Mouse (Mus musculus) inflammation-experienced regulatory T-cells, adult 6 months (primary cell): ENCODE measurements around the gene Flnb. TPM values are rescaled to one million over a fixed set of nuclear protein-coding genes. Genes with fewer than 3 reads are reported as not detected.

Experiments used
- ATAC-seq: one replicate; pipeline ENCODE4 v1.8.0; 2017
- polyA plus RNA-seq, 3 experiments: library from polyadenylated mRNA; unstranded; fragments of 100-300 nt; shearing (Covaris generic); gene quantifications; one replicate each; pipeline ENCODE4 v1.2.1; 2017

Gene Flnb
- polyA plus RNA-seq, 3 experiments from 2014 or later = 5.4 to 11.4 (median 6.1) TPM

DNA sequence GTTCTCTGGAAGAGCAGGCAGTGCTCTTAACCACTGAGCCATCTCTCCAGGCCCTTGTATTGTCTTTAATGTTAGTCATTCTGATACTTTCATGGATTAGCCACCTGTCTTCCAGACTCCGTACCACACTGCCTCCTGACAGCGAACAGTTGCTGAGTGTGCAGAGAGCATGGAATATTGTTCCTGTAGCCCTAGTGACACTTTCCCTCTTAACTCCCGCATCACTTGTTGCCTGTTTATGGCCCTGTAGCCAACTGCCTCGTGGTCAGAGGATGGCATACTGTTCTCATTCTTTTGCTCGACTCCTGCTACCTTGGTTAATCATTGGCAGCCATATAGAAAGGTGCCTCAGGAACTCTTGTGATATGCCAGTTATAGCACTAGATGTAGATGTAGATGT is 45.4 kb downstream of the Flnb start:
- no peak for ATAC-seq

GRCm38 (mm10) chr14:7863871-7864505 is 46.2 kb downstream of the Flnb start:
- no peak for ATAC-seq

- ATAC-seq = no peak
Measured at GRCm38 (mm10) chr14:7864506-7864899, 46.7 kb downstream of the Flnb start.

- ATAC-seq = no peak
Measured at GRCm38 (mm10) chr14:7867224-7867623, 49.5 kb downstream of the Flnb start.

DNA sequence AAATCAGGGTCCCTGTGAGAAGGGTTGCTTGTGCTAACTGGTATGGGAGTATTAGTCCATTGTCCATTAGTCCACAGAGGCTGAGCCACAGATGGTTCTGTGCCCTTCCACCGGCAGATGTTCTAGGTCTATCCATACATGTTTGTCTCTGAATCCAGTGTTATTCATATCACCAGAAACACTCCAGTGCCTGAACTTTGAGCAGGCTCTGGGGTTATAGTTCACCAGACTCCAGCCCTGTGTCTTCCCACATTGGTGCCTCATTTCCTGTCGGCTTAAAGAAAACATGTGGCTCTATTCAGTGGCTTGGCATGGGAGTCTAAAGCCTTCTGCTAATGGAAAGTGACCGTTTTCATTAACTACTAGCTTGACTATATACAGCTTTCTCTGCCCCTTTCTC is 50.1 kb downstream of the Flnb start:
- ATAC-seq = no peak

DNA sequence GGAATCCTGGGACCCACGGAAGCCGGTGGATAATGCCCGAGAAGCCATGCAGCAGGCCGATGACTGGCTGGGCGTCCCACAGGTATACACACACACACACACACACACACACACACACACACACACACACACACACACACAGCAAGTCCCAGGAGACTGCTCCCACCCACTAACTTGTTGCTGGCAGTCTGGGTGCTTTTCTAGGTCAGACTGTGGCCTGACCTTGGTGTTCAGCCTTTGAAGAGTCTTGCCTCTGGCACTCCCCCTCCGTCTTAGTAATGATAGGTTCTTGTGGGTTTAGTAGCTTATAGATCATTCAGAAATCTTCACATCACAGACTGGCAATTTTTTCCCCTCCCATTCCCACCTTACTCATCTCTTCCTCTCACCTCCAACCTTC is 52.0 kb downstream of the Flnb start:
- no peak for ATAC-seq

DNA sequence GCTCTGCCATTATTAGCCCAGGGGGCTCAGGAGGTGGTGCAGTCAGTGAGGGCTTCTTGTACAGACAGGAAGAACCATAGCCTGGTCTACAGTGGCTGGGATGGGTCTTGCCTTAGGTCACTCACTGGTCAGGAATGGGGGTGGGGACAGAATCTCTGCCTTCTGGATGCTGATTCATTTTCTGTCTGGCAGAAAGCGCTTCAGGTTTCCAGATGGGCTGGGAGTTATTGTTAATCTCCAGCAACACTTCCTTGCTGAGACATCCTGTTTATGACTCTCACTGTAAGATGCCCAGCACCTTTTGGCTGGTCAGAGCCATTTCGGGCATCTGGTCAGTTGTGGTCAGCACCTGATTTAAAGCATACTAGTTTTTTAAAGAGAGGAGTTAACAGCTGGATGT is 55.8 kb downstream of the Flnb start:
- no peak for ATAC-seq

DNA sequence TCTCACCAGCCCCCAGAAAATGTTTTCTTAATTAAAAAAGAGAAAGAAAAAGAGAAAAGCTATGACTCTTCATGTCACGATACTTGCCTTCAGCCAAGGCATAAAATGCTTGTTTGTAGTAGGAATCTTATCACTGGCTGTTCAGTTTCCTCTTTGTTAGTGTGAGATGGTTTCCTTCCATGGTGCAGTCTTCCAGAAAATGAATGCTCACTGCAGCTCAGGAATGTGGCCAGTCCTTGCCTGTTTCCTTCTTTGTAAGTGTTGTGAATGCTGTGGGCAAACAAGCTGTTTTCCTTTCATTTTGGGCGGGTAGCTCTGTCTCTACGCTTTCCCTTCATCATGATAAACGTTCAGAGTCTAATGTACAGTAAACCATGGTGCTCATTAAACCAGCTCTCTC is 56.7 kb downstream of the Flnb start:
- ATAC-seq = no peak

- ATAC-seq = no peak
Measured at GRCm38 (mm10) chr14:7877957-7878356, 60.2 kb downstream of the Flnb start.

DNA sequence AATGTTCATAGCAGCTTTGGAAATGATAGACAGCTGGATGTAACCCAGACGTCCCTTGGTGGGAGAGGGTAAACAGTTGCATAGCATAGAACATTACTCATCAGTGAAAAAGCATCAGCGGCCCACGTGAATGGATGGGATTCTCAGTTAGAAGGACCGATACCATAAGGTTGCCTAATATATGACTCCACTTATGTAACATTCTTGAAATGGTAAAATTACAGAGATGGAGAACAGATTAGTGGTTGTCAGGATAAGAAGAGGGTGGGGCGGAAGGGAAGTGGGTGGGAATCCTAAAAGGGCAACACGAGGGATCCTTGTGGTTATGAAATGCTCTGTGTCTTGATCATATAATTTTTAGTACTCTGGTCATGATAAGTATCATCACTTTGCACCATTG is 62.6 kb downstream of the Flnb start:
- ATAC-seq = no peak

- ATAC-seq = no peak
Measured at GRCm38 (mm10) chr14:7881533-7881932, 63.8 kb downstream of the Flnb start.

- ATAC-seq = no peak
Measured at GRCm38 (mm10) chr14:7882050-7882449, 64.3 kb downstream of the Flnb start.

- no peak for ATAC-seq
Measured at GRCm38 (mm10) chr14:7884158-7884557, 66.4 kb downstream of the Flnb start.

DNA sequence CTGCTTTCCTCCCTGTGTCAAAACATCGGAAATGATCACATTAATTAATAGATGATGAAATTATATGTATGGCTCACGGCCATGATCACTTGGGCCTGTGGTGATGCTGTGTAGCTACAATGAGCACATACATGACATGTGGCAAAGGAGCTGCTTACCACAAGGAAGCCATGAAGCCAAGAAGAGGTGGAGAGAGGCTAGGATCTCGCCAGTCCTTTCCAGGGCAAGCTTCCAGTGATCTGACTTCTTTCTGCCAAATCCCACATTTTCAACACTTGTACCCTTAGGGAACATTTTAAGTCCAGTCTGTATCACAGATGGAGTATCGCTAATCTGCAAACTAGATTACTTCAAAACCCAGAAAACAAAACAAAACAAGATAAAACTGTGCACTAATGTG is 67.1 kb downstream of the Flnb start:
- ATAC-seq = no peak

GRCm38 (mm10) chr14:7885540-7885939 is 67.8 kb downstream of the Flnb start:
- ATAC-seq = no peak

- ATAC-seq = no peak
Measured at GRCm38 (mm10) chr14:7886008-7886407, 68.3 kb downstream of the Flnb start.

- no peak for ATAC-seq
Measured at GRCm38 (mm10) chr14:7887171-7887570, 69.4 kb downstream of the Flnb start.

GRCm38 (mm10) chr14:7888294-7888693 is 70.5 kb downstream of the Flnb start:
- ATAC-seq = no peak

DNA sequence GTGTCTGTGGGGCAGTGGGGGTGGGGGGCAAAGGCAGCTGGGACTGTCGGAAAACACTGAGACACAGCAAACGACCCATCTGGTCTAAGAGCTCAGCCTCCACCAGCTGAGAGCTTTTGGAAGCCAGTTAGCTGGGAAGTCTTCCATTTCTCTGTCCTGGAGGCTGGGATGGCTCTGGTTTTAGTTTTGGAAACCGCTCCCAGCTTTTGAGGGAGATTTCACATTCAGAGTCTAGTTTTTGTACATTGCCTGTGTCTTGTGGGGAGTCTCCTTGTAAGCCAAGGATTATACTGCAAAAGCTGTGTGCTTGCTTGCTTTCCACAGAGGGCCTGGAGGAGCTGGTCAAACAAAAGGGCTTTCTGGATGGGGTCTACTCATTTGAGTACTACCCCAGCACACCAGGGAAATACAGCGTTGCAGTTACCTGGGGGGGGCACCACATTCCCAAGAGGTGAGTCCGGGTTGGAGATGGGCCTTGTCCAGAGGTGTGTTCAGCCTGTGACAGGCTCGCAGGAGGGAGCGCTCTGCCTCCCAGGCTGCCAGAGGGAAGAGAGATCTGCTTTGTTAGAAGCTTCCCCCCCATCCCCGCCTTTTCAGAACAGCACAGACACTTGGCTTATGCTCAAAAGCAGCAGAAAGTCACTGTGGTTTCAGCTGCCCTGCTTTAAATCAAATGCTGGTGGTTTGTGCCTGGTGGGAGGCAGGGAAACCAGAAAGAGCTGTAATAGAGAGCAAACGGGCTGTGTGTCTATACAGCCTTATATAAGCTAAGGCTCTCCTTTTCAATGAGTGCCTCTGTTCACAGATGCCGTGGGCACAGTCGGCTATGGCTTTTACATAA is 71.3 kb downstream of the Flnb start:
- peak; percentile 29 for ATAC-seq

GRCm38 (mm10) chr14:7889834-7890233 is 72.1 kb downstream of the Flnb start:
- peak; percentile 91 for ATAC-seq

- ATAC-seq = no peak
Measured at GRCm38 (mm10) chr14:7891401-7891800, 73.6 kb downstream of the Flnb start.

DNA sequence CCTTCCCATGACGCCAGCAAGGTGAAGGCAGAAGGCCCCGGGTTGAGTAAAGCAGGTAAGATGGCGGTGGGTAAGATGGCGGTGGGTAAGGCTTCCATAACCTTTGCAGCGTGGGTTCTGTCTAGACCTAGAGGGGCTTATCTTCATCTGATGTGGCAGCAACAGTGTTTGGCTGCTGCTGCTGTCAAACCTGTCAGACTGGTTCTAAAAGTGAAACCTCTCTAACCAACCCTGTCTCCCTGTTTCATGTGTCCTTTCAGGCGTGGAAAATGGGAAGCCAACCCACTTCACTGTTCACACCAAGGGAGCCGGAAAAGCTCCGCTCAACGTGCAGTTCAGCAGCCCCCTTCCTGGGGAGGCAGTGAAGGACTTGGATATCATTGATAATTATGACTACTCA is 78.4 kb downstream of the Flnb start:
- no peak for ATAC-seq

DNA sequence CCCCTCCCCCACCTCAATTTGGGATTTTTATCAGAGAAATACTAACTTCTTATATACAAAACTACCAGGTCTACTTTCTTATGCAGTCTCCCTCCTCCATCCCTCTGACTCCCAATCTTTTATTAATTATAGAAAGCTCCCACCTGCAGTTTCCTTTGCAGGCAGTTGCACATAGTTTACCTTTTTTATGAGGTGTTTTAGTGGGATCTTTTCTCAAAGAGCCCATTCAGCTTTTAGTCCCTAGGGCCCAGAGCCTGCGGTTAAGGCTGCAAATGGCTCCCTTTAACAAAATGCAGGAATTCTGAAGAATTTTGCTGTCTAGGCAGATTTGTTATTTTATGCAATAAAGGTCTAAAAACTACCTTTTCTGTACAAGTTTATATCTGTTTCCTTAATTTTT is 78.9 kb downstream of the Flnb start:
- no peak for ATAC-seq

DNA sequence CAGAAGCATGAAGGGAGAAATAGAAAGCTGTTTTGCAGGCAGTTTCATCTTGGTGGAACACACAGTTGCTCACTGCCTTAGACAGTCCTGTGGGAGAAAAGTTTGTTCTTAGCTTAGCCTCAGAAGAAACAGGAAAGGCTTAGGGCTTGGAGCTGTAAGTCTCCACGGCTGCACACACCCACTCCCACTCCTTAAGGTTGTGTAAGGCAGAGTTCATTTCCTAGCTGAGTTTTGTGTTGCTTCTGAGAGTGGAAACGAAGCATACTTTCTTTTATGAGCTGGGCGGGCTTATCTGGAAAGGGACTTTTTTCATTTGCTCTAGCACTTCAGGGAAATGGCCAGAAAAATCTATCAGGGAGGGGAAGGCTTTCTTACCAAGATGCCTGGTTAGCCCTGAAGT is 82.2 kb downstream of the Flnb start:
- no peak for ATAC-seq
